Mouse (Mus musculus): Measurements from ENCODE around the gene Prss35.

Prss35 gene

DNA sequence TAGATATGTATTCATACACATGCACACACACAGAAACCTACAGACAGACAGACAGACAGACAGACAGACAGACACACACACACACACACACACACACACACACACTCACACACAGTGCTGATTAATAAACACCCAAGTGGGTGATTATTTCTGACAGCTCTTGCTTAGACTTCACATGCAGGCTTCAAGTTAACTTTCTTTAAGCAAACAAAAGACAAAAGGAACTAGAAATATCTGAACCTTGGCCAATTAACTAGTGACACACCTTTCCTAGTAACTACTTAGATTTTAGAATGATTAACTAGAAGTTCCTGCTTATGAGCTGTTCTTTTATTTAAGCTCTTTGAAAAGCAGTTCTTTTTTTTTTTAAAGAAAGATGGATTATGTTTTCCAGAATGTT, 9.1 kb upstream of the Prss35 start:
- DNase-seq (ENCODE audit: low read depth, low spot score) = no peak

DNA sequence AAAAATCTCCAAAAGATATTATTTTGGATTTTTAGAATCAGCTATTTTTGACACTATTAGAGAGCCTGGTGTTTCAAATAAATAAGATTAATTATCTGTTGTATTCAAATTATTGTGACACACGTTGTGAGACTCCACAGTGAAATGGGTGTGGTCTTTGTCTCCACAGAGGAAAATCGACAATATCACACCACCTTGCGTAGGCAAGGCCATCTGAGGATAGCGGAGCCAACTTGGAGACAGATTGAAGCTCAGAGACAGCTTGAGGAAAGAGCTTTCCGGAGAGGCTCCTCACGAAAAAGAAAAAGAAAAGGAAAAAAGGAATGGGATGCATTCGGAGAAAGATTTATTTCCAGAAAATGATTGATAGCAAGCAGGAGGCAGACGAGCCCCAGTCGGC, 8.7 kb upstream of the Prss35 start:
- no peak for DNase-seq (ENCODE audit: low read depth, low spot score)

DNA sequence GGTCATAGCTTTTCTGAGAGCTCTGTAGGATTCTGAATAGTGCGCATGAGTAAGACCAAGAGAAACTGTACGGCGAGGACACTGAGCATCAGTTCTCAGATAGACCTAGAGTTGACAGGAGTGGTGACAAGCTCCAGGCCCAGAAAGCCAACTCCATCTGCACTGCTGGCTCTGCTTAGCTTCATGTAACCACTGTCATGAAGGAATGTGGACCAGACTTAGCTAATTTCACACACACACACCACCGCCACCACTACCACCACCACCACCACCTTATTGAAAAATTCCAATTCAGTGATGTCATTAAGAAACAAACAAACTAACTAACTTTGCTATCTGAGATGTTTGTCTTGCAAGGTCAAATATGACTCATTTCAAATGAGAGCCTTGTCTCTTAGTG, 6.5 kb upstream of the Prss35 start:
- DNase-seq (ENCODE audit: low read depth, low spot score) = no peak

DNA sequence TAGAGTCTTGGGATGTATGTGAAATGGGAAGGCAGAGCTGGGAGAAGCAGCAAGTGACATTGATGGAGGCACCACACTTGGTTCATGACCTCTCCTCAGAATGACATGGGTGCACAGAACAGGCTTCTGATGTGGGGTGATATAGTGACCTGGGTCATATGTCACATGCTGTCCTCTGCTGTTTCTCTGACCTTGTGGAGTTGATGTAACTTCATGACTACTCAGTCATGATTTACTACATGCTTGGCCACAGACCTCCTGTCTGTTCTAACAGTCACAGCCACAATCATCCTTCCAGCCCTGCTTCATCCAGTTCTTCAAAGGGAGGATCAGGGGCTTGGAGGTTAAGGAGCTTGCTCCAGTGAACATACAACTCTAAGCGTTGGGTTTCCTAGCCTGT, 5.4 kb upstream of the Prss35 start:
- no peak for DNase-seq (ENCODE audit: low read depth, low spot score)

DNA sequence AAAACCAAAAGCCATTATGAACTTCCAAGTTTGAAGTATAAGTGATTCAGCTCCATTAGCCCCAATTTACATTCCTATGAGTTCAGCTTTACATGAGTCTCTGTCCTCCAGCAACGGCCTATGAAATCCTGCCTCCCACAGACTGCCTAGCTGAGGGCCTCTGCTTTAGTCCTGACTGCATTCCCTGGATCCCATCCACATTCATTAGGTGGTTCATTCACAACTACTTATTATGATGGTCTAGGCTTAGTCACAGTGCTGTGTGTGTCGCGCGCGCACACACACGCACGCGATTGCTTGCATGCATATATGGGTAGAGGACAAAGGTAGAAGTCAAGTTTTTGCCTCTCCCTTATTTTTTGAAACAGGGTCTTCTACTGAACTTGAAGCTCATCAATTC, 4.6 kb upstream of the Prss35 start:
- DNase-seq (ENCODE audit: low read depth, low spot score) = no peak

DNA sequence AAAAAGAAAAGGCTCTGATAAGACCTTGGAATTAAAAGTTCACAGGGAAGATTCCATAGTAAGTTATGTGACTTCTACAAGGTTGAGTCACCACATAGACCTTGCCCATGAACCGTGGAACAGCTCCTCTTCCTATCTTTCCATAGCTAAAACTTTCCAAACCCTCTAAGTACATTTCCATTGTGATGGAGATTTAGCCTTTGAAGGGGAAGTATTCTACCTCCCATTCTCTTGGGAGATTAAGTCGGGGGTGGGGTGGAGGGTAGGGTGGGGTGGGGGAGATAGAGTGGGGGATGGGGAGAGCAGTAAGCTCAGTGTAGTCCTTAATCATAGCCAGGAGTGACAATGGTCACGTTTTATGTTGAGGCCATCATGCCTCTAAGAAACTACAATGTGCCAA, 3.5 kb upstream of the Prss35 start:
- no peak for DNase-seq (ENCODE audit: low read depth, low spot score)

DNA sequence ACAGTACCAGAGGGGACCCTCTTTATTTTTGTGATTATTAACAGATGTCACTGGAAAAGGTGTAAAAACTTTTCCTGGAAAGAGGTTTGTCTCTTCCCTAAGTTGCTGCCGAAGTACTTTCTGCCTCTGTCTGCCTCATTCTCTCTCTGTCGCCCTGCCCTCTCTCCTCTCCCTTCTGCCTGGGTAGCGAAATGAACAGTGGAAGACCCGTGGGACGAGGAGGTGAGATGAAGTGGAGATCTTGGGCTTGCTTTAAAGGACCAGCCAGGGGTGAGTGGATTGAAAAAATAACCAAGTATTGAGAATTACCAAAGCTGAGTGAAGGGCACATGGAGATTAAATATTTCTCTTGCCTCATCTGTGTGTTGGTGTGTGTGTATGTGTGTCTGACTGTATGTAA, 592 bp downstream of the Prss35 start:
- no peak for DNase-seq (ENCODE audit: low read depth, low spot score)

DNA sequence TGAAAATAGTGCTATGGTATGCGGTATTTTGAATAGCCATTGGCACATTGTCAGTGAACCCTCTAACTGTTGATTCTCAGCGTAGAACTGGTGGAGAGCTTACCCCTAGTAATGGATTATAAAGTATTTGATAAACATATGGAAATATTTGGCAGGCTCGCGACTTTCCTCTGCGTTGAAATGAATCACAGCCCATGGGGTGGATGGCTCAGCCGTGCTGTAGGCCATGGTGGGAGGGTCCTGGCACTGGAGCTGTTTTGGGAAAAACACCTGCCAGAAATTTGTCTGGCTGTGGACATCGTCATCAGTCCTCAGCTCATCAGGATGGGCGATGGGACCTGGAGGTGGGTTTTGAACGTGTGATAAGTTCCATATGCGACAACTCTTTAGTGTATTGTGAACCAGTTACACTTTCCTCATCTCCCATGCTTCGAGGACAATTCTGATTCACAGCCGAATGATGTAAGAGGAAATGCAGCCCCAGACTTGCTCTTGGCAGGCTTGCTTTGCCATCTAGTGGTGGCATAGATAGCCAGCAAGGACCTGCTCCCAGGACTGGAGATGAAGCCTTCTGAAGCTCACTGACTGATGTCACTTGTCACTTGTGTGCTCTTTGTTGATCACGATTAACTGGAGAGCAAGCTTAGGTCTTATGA, 2.6 kb downstream of the Prss35 start:
- no peak for DNase-seq (ENCODE audit: low read depth, low spot score)

DNA sequence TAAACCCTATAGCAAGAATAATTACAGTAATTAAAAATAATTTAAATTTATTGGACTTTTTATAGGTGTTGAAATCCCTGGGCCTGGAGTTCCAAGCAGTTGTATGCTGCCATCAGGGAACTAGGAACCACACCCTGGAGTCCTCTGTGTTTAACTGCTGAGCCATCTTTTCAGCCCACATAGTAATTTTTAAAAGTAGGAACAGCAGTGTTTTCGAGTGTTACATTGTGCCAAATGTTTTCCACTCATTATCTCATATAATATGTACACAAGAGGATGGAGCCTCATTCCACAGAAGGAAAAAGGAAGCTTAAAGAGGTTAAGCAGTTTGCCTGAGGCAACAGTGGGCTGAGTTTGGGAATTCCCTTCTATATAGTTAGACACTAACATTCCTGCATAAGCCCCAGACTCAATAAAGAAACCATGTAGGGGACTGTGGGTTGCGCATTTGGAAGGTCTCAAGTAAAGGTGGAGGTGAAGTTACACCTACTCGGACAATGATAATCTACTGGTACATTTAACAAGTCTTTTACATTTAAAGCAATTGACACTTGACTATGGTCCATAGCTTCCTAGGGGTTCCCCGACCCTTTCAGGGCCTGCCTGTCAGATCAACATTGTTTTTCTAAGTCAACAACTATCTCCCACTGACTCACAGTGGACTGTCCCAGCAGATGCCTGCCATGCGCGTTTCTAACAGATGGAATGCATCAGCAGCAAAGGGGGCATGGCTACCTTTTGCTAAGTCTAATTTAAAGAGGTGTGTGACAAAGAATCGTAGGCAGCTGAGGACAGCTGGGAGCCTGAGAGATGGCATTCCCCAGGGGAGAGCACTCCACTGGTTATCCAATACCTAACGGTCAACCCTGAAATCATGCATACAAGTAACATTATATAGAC, 19.3 kb downstream of the Prss35 start:
- DNase-seq (ENCODE audit: low read depth, low spot score) = no peak

DNA sequence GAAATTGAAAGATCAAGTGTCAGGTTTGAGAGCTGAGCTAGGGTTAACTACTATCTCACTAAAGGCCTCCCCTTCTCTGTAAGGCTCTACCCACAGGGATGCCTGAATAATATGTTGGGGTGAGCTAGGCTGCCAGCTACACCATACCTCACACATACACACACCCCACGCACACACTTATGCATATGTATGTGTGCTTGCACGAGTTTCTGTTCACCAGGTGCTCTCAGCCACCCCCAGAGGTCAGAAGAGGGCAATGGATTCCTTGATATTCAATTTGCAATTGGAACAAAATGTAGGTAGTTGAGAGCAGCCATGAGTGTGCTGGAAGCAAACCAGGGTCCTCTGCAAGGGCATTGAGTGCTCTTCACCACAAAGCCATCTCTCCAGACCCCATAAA, 20.6 kb downstream of the Prss35 start:
- DNase-seq (ENCODE audit: low read depth, low spot score) = no peak

DNA sequence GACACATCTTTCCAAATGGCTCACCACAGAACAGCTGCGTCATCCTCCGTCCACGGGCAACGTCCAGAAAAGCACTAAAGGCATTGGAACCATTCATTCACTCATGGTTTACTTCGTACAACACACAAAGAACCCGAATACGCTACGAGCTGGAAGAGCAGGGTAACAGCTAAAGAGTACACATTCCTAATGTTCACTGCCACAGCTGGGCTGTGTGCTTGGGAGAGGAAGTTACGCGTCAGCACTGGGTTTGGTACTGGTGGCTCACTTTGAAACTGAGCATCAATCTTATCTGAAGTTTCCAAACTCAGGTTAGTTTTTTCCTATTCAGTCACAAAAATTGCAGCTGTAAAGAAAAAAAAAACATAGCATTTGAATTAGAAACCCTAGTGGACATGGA, 23.5 kb downstream of the Prss35 start:
- DNase-seq (ENCODE audit: low read depth, low spot score) = no peak

DNA sequence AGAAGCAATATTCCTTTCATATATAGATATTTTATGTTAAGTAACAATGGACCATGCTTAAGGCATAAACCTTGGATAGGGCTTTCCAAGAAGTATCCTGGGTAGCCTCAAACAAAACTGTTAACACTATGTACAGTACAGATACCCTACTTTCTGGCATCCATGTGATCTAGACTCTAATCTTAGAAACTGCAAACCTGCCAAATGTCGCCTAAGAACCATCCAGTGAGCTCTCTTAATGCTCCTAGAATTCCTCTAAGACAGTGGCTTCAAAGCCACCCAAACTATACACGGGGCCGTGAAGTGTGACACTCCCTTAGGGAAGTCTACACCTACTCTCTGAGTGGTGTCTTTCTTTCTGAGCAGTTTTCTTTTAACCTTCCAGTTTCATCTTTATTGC, 29.4 kb downstream of the Prss35 start:
- no peak for DNase-seq (ENCODE audit: low read depth, low spot score)

DNA sequence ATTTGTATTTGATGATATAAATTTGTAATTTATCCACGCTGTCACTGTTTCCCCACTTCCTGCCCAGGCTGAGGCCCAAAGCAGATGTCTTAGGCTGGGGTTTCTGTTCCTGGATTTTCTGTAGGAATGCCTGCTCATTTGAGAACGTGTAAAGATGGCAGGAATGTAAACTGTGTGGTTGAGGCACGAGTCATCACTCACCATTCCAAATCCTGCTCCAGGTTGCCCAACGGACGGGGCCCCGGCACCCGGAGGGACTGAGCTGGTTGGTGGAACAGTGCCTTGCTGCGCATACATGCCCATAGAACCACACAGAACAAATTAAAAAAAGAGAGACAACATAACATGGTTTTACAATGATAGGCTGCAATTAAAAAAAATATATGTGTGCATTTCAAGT, 30.5 kb downstream of the Prss35 start:
- DNase-seq (ENCODE audit: low read depth, low spot score) = no peak

DNA sequence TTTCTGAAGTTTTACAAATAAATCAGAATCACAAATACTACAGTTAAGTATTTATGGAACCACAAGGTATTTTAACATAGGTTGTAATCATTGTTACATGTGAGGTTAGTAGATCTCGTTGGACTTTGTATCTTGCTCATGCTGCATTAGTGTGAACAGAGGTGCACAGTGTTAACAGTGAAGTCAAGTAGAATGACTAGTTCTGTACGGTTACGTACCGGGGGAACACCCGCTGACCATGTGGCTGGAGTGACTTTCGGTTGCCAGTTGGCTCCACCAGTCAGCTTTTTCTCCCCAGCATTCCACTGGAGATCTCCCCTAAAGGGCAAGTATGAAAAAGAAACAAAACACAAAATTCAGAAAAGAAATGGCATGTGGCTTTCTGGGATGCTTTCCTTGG, 31.9 kb downstream of the Prss35 start:
- DNase-seq (ENCODE audit: low read depth, low spot score) = no peak

DNA sequence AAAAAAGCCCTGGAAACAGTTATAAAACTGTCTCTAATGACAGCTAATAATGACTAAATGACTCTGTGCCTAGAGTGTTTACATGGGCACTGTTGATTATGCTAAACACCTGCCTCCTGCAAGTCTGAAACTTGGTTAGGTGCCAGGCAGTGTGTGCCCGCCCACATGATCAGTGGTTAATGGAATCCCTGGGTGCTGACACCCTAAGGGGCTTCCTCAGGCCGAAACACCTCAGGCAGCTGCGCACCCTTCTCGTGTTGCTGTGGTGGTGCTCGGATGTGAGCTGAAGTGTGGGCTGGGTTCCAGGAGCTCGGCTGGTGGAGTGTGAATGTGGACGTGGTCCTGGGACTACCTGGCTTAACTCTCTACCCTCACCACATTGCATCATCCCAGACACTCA, 33.9 kb downstream of the Prss35 start:
- no peak for DNase-seq (ENCODE audit: low read depth, low spot score)

DNA sequence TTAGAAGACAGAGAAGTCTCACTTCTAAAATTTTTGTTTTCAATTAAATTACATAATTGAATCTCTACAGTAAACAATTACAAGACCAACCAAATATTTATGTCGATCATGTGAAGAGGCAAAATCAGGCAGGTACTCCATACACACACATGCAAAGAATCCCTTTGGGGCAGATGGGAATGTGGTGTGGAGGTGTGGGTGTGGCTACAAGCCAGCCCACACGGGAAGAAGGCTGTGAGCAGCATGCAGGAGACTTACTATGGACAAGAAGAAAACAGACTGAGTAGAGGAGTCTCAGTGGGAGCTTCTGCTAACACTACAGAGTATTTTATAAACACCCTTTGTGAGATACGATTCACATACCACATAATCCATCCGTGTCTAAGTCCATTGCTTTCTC, 34.8 kb downstream of the Prss35 start:
- no peak for DNase-seq (ENCODE audit: low read depth, low spot score)

DNA sequence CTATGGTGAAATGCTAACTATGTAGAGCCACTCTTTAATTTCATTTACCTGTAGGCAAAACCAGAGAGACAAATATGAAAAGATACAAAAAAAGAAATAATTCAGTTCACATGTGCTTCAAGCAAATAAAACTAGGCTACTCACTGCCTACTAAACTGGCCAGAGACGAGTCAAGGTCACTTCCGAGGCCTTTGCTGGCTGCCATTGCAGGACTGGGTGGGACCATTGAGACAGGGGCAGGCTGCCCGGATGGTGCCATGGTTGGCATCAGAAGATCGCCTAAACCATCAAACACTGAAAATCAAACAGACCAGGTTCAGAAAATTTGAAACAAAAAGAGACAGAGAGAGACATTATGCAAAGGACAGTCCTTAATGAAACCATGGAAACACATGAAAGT, 38.0 kb downstream of the Prss35 start:
- DNase-seq (ENCODE audit: low read depth, low spot score) = no peak

DNA sequence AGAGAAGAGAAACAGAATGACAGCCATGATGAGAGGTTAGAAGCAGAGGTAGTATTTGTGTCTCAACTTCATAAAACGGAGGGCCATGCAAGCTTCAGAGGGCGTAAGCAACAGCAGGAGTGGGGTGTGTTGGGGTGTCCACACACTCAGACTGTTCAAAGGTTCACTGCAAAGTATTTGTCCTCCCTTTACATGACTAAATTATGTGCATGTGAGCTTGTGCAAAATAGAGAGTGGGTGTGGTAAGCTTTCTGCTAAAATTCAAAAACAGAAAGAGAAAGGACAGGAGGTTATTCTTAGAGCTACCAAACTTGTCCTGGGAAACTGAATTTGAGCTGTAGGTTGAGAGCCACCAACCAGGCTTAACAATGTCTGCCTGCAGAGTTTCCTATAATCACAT, 39.4 kb downstream of the Prss35 start:
- DNase-seq (ENCODE audit: low read depth, low spot score) = no peak

DNA sequence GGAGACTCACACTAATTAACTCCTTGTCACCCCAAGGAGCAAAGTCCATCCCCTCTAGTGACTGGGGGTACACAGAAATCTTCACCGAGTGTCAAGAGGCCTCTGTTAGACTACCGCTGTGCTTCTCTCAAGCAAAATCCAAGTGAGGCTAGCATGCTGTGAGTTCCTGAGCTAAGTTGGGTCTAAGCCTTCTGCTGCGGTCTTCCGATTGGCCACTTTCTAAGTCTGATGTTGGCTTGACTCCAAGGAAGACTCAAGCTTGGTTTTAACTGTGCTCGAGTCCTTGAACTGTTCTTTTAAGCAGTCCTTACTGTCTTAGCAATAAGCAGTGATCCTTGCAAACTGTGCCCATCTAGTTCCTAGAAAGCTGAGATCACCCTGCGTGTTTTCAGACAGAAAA, 45.7 kb downstream of the Prss35 start:
- DNase-seq (ENCODE audit: low read depth, low spot score) = no peak

DNA sequence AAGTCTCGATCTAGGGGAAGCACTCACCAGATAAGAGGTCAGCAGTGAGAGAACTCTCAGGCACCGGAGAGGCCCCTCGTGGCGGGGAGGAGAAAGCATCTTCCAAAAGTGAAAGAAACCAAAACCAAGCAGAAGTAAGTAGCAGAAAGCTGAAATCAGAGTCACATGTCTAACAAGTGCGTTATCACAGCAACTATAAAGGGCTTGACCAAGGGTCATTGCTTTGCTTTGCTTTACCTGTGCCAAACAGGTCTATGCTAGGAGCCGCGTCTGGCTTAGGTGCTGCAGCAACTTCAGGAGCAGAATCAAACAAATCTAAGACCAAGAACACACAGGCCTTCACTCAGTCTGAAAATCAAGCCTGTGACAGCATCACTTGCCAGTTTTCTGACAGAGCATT, 48.5 kb downstream of the Prss35 start:
- no peak for DNase-seq (ENCODE audit: low read depth, low spot score)

DNA sequence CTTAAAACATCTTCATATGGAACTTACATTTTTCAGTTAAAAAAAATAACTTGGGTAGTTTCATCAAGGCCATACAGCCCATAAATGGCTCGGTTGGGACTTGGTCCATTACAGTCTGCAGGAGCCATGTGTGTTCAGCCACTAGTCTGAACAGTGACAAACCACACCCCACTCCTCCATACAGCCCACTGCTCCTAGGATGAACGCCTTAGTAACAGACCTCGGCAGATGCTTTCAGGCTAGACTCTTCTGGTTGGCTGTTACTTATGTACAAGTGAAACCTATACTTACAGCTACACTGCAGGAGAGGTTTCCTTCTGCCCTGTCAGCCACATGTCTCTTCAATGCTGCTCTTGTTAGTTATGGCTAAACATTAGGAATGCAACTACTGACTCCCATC, 51.8 kb downstream of the Prss35 start:
- DNase-seq (ENCODE audit: low read depth, low spot score) = no peak

DNA sequence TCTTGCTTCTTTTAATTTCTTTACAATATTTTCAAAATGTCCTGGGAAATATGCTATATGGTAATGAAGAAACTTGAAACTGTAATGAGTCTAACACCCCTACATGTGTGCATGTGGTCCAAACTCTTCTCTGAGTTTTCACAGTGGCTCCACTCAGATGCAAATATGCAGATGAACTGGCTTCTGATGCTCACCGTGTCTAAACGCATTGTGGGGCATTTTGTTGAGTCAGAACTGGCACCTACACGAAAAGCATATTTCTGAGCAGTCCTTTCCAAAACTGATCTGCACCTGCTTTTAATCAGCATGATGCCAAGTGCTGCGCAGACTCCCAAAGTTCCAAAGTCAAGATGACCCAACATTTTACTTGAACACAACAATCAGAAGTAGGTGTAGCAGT, 54.1 kb downstream of the Prss35 start:
- no peak for DNase-seq (ENCODE audit: low read depth, low spot score)

DNA sequence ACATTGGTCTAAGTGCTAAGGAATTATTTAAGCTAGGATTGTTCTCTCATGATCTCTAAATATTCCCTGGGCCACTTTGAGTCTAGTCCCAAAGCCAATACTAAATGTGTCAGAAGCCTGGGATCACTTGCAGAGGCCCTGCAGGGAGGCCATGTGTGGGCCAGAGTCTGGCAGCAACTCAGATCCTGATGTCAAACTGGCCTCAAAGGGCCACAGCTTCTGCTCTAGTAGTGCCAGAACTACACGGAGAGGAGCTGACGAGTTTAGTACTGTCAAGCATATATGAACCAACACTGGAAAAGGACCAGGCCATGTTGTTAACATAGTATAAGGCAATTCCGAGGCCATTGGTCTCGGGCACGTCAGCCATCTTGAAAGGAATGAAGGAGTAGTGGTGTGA, 54.7 kb downstream of the Prss35 start:
- no peak for DNase-seq (ENCODE audit: low read depth, low spot score)
